Mouse (Mus musculus): ENCODE measurements around the gene Plod1.

The Plod1 gene

DNA sequence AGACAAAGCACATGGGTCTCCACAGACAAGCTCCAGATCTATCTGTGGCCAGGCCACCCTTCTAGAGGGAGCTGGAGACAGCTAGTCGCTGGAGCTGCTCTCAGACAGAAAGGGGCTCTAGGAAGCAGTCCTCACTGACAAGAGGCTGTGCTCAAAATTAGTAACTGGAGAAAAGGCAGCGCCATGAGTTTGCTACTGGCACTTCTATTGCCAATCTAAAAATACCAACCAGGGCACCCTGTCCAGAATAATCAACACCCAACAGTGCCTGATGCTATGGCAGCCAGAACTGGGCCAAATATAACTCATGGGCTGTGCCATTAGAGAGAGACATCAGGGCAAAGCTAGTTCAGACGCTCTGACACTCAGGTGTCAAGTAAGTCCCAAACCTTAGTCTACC lies 39.2 kb downstream of the Plod1 start:
- no peak for DNase-seq (ENCODE audit: extremely low read depth, insufficient read length, low spot score)

DNA sequence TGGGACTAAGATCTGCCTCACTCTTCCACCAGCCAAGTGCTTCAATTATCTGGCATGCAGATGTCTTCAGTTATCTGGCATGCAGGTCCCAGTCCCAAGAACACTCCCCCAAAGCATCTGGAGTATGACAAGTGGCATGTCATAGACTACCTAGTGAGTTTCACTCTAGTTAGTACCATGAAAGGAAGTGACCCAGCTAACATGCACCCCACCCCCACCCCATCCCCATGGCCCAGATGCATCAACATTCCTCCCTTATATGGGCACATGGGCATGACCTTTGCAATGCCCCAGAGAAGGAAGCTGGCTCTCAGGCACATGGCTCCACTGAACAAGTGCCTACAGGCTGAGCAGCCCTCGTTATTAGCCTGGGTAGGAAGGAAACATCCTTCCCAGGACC lies 40.2 kb downstream of the Plod1 start:
- DNase-seq (ENCODE audit: extremely low read depth, insufficient read length, low spot score), result no peak

GRCm38 (mm10) chr4:147895815-147896330 lies 40.7 kb downstream of the Plod1 start:
- no peak for DNase-seq (ENCODE audit: extremely low read depth, insufficient read length, low spot score)

DNA sequence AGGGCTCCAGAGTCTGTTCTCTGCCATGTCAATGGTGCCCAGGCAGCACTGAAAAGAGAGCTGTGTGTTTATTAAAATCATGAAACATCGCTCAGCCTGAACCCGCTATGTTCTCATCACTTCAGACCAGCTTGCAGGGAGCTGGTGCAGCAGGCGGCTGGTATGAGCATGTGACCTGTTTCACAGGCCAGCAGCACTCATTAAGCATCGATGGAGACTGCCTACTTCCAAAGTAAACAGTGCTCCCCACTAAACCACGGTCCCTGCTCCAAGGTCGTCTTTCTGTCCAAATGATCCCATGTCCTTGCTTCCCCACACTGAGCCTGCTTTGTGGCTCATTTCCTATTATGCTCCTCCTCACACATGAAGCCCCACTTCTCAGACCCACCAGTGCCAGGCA lies 46.2 kb downstream of the Plod1 start:
- DNase-seq (ENCODE audit: extremely low read depth, insufficient read length, low spot score), result no peak

GRCm38 (mm10) chr4:147888237-147888636 lies 48.3 kb downstream of the Plod1 start:
- no peak for DNase-seq (ENCODE audit: extremely low read depth, insufficient read length, low spot score)

GRCm38 (mm10) chr4:147887277-147887676 lies 49.3 kb downstream of the Plod1 start:
- DNase-seq (ENCODE audit: extremely low read depth, insufficient read length, low spot score), result no peak

- DNase-seq (ENCODE audit: extremely low read depth, insufficient read length, low spot score), result no peak
These were observed 50.4 kb downstream of the Plod1 start for GRCm38 (mm10) chr4:147886158-147886557.

GRCm38 (mm10) chr4:147884138-147884537 lies 52.4 kb downstream of the Plod1 start:
- no peak for DNase-seq (ENCODE audit: extremely low read depth, insufficient read length, low spot score)

DNA sequence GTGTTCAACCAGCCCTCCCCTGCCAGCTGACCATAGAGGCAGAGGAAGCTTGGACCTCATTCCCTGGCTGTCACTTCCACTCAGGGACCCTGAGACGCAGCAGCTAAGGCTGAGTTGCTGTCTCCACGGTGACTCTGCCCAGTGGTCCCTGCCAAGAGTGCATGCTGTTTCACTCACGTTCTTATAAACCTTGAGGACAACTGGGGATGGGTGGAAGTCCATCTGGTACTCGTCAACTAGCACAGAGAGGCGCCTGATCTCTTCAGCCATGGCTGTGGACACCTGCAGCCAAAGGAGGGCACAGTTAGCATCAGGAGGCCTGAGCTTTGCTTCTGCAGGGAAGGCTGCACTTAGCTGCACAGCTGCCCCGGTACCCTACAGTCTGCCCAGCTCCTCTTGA lies 53.5 kb downstream of the Plod1 start:
- no peak for DNase-seq (ENCODE audit: extremely low read depth, insufficient read length, low spot score)

DNA sequence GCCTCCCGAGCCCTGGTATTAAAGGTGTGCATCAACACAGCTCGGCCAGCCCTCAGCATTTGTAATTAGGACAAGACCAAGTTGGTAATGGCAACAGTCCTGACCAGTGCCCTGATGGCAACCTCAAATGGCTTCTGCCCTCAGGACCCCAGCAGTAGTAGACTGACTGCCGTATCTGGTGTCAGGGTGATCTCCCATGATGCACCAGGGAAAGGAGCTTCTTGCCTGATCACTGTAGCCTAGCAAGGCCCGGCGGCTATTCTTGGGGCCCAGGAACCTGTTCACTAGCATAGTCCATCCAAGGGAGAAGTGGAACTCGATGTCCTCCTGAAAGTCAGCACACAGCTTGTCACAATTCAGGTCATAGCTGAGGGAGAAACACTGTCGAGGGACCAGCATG lies 54.8 kb downstream of the Plod1 start:
- no peak for DNase-seq (ENCODE audit: extremely low read depth, insufficient read length, low spot score)

- DNase-seq (ENCODE audit: extremely low read depth, insufficient read length, low spot score), result peak; percentile 57
These were observed 56.7 kb downstream of the Plod1 start for GRCm38 (mm10) chr4:147879865-147880264.

GRCm38 (mm10) chr4:147879456-147879855 lies 57.1 kb downstream of the Plod1 start:
- no peak for DNase-seq (ENCODE audit: extremely low read depth, insufficient read length, low spot score)

DNA sequence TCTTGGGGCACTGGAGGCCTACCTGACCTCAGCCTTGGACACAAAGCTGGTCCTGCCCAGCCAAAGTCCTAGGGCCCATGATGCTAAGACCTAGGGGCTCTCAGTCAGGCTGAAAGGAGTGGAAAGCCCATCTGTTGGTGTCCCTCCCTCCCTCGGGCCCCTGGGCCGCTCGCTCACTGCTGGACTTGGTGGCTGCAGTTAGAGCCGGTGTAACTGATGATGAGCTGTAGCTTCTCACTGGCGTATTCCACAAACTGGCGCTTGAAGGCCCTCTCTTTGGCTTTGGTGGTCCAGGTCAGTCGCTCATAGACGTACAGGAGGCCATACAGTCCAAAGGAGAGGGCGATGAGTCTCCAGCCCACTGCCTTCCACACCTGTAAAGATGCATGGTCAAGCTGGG lies 58.0 kb downstream of the Plod1 start:
- DNase-seq (ENCODE audit: extremely low read depth, insufficient read length, low spot score), result no peak

GRCm38 (mm10) chr4:147875852-147876575 lies 60.6 kb downstream of the Plod1 start:
- DNase-seq (ENCODE audit: extremely low read depth, insufficient read length, low spot score), result no peak

DNA sequence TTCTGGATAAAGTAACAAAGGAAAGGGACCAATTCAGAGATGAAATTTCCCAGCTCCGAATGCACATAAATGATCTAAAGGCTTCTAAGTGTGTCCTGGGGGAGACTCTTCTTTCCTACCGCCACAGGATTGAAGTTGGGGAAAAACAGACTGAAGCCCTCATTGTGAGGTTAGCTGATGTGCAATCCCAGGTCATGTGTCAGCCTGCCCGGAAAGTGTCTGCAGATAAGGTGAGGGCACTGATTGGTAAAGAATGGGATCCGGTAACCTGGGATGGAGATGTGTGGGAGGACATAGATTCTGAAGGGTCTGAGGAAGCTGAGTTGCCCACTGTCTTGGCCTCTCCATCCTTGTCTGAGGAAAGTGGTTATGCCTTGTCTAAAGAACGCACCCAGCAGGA lies 67.3 kb downstream of the Plod1 start:
- DNase-seq (ENCODE audit: extremely low read depth, insufficient read length, low spot score), result no peak

DNA sequence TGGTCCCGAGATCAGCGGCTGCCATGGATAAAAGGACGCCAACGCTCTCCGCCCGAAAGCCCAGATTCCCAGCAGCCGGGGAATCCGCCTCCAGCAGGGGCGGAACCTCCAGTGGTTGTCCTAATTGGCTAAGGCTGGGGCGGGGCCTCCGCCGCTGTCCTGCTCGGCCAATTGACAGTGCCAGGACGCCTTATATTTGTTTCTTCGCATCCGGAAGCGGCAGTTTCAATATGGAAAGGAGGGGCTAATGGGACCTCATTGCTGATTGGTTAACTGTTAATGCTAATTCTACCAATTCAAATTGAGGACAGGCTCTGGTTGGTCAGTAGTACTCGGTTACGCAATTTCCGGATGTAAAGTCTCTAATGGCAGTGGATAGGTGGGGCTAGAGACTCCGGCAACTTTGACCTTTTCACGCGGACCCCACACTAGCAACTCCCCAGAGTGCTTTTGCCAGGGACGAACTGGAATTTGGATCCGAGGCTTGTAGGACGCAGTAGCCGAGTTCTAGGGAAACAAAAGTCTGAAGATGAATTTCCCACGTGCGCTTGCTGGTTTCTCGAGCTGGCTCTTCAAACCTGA lies 68.0 kb downstream of the Plod1 start, which contains the start of the genes Miip and Fv1:
Gene Miip (minus strand): TSS at position 367 of the 582 bp plus-strand sequence.
Gene Fv1 (plus strand): TSS at position 530 of the 582 bp plus-strand sequence.
- peak; percentile 92 for DNase-seq (ENCODE audit: extremely low read depth, insufficient read length, low spot score)

GRCm38 (mm10) chr4:147867563-147868449 lies 68.8 kb downstream of the Plod1 start:
- DNase-seq (ENCODE audit: extremely low read depth, insufficient read length, low spot score), result no peak

GRCm38 (mm10) chr4:147866793-147867192 lies 69.8 kb downstream of the Plod1 start:
- DNase-seq (ENCODE audit: extremely low read depth, insufficient read length, low spot score), result peak; percentile 38

GRCm38 (mm10) chr4:147866056-147866455 lies 70.5 kb downstream of the Plod1 start:
- no peak for DNase-seq (ENCODE audit: extremely low read depth, insufficient read length, low spot score)

DNA sequence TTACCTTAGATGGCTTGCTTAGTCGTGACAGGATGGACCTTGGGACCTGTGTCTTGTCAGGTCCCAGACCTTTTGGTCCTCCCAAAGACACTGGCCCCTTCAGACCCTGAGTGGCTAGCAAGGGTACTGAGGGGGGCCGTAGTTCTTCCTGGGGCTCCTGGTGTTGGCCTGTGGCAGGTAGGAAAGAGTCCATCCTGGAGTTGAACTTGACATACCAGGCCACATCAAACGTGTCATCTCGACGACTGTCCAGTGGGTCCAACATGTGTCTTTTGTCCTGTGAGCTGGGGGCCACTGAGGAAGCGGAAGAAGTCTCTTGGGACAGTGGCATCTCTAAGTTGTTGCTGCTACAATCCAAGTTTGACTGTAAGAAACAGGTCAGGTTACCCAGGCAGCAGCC lies 70.9 kb downstream of the Plod1 start:
- DNase-seq (ENCODE audit: extremely low read depth, insufficient read length, low spot score), result no peak

DNA sequence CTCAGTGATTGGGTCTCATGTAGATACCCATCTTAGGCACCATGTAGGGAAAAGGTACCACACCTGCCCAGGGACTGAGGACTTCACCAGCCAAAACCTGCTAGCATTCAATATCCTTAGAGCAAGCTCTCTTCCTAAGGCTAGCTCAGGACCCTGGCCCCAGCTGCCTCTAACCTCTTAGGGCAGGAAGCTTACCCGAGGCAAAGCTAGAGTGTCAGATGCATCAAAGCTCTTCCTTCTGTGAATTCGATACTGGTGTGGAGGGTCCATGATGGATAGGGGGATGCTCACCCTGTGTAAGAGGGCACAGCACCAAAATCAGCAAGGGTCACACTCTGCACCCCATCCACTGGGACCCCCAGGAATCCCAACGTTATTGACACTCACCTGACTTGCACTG lies 74.5 kb downstream of the Plod1 start:
- DNase-seq (ENCODE audit: extremely low read depth, insufficient read length, low spot score), result no peak
